Mouse (Mus musculus) frontal cortex, postnatal 25 days (tissue): ENCODE data around the gene Ddt.

ENCODE experiments used
- DNase-seq, 2 experiments: peaks; one replicate each; pipeline ENCODE4 v3.0.0; 2022; ENCODE audit warnings: low spot score in 2 of 2

Gene Ddt

GRCm38 (mm10) chr10:75772795-75773664 is at the start of gene Ddt:
TSS of gene Ddt (minus strand) at chr10:75773414.
- peak; percentile 44 to 64 for DNase-seq

GRCm38 (mm10) chr10:75822443-75822842 is 49.2 kb upstream of the Ddt start, which contains the start of gene Gstt4:
TSS of gene Gstt4 (minus strand) at chr10:75822543.
- no peak for DNase-seq

DNA sequence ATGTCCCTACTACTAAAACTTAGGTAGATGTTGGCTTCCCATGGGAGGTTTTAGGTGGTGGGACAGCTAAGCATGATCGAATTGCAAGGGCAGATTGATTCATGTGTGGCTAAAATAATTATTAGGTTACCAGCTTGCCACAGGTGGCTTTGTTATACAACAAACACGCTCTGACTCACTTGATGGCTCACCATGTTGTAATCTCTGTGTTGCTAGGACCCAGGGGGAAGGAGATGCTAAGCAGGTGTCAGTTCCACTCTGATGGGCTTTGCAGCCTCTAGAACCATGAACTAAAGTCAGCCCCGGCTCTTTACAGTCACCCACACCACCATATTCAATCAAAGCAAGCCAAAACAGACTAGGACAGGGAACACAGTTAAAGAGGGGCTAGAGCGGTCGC is 46.7 kb upstream of the Ddt start:
- no peak for DNase-seq

DNA sequence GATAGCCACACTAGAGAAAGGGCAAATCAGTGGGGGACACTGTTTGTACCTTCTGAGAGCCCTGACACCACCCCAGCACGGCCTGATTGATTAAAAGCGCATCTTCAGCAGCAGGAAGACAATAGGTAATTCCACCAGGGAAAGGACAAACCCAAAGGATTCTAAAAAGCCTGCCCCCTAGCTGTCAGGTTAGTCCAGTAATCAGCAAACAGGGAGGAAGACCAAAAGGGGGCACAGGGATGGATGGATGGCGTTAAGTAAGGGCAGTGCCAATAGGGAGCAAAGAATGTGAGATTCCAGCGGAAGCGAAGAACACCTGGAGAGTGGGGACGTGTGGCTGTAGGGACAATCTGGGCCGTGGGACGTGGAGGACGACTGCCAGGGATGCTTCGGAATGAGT is 45.4 kb upstream of the Ddt start:
- no peak for DNase-seq

DNA sequence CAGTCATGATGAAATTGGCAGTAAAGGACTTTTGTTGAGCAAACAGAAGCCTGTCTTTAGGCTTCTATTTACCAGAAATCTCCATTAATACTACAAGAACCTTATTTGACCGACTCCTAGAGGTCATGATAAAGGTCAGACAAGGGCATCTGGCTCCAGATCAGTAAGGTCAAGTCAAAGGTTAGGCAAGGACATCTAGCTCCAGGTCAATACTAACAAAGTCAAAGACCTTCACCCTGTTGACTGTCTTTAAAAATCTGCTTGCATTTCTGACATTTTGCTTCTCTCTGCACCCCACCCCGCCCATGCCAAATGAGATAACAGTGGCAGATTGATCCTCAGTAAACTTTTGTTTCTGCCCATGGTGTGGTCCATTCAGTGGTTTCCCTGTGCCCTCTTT is 31.0 kb upstream of the Ddt start:
- DNase-seq, result no peak

GRCm38 (mm10) chr10:75798176-75798696 is 25.0 kb upstream of the Ddt start, which contains the start of gene Gstt1:
TSS of gene Gstt1 (minus strand) at chr10:75798584.
- DNase-seq, result no peak

GRCm38 (mm10) chr10:75797619-75798175 is 24.5 kb upstream of the Ddt start:
- DNase-seq, result no peak

GRCm38 (mm10) chr10:75796731-75797516 is 23.7 kb upstream of the Ddt start:
- DNase-seq, result no peak

- DNase-seq, result no peak
Measured at GRCm38 (mm10) chr10:75794880-75795279, 21.7 kb upstream of the Ddt start.

DNA sequence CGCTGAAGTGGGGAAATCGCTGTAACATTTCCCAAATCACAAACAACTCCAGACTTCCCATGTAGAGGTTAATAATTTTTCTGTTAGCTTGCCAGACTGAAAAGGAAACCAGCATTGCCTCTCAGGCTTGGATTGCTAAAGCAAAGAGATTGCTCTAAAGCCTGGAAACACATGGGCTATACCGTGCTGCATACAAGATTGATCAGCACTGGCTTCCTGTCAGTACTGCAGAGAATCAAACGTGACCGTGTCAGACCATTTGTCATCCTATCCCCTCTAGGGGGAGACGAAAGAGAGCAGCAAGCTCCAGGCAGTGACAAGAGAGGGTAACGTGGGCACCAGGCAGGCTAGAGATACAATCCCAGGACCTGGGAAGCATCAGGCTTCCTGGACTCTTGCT is 17.6 kb upstream of the Ddt start:
- DNase-seq, result no peak

DNA sequence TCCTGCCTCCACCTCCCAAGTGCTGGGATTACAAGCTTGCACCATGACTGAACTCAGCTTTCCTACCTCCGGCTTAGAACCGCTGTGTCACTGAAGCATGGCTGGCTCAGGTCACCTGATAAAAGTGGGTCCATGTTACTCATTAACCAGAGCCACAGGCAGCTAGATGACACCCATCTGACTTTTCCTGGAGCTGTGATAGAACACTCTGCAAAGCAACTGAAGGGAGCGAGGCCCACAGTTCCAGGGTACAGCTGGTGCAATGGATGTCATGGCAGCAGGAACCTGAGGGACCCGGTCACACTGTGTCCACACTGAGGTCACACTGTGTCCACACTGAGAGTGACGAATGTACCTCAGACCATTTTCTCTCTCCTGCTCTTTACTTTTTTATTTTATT is 16.6 kb upstream of the Ddt start:
- no peak for DNase-seq

DNA sequence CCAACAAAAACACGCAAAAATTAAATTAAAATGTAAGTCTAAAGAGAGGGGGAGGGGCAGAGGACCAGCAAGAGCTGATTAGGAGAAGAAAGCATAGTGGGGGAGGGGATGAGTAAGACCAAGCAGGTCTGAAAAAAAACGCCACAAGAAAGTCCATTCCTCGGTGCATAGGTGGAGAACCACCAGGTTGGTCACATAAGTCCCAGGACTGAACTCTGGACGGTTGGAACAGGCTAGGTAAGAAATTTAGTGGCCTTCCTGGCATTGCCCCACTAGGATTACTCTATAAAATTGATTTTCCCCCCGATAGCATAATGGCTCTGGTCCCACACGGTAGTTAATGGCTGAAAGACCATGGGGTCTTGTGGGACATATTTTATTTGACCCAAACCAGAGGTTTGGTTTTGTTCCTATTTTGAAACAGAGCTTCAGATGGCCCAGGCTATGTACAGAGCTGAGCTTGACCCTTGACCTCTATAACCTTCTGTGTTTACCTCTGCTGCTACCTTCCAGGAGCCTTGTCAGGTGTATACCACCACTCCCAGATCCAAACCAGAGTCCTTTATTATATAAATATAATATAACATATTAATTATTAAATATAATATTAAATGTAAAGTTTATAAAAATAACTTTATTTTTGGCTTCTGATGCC is 16.0 kb upstream of the Ddt start:
- DNase-seq, result no peak

- DNase-seq, result no peak
Measured at GRCm38 (mm10) chr10:75788277-75788676, 15.1 kb upstream of the Ddt start.

DNA sequence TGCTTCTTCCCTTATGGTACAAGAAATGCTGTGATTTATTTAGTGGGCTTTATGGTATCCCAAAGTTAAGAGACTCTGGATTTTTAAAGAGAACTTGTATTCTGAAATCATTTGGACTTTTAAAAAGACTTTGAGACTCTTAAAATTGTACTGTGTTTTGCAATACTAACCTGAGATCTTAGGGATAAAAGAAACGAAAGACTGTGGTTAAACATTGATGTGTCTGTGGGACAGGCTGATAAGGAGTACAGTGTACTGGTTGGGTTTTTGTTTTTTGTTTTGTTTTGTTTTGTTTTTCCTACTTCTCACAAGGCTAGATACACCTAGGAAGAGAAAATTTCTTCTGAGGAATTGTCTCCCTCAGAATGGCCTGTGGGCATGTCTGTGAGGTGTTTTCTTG is 12.2 kb upstream of the Ddt start:
- DNase-seq, result no peak

GRCm38 (mm10) chr10:75780769-75781578 is 7.8 kb upstream of the Ddt start, which contains the start of the genes Gm20441 and Gstt3:
TSS of gene Gm20441 (minus strand) at chr10:75780954.
TSS of gene Gstt3 (minus strand) at chr10:75781414.
- DNase-seq, result no peak

- no peak for DNase-seq
Measured at GRCm38 (mm10) chr10:75779206-75780174, 6.3 kb upstream of the Ddt start.

GRCm38 (mm10) chr10:75777885-75778284 is 4.7 kb upstream of the Ddt start:
- no peak for DNase-seq

- DNase-seq, result no peak
Measured at GRCm38 (mm10) chr10:75776562-75776961, 3.3 kb upstream of the Ddt start.

- DNase-seq, result no peak
Measured at GRCm38 (mm10) chr10:75774587-75774986, 1.4 kb upstream of the Ddt start.

DNA sequence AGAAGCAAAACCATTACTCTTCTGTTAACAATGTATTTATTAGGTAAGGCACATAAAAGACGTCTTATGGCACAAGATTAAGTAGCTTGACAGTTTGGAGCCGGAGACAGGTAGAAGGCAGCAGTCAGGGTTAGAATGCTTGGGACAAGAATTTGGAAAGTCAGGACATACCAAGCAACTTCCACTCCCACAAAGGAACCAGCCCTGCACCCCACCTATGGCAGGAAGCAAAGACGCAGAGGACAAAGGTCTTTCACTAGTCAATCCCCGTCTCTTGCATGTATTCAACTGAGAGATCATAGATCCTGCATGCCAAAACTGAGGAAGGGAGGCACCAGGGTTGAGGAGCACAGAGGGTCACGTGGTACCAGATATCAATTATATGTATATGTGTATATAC is 888 bp upstream of the Ddt start:
- no peak for DNase-seq
